Mouse (Mus musculus) urinary bladder, adult 2 months (tissue): ENCODE data around the gene Vopp1. TPM values are rescaled to one million over a fixed set of nuclear protein-coding genes. Genes with fewer than 3 reads are reported as not detected.

Source experiments
- DNase-seq: peaks from one replicate; pipeline ENCODE4 v3.0.0; 2022; ENCODE audit warnings: low spot score
- polyA plus RNA-seq: library from polyadenylated mRNA; depleted of rRNA; stranded (reverse); fragments of >200 nt; gene quantifications from 2 replicates; pipeline ENCODE4 v1.2.3, GENCODE M21; 2012; rRNA removed

The Vopp1 gene
- polyA plus RNA-seq, 1 experiment, result 25.2 TPM

DNA sequence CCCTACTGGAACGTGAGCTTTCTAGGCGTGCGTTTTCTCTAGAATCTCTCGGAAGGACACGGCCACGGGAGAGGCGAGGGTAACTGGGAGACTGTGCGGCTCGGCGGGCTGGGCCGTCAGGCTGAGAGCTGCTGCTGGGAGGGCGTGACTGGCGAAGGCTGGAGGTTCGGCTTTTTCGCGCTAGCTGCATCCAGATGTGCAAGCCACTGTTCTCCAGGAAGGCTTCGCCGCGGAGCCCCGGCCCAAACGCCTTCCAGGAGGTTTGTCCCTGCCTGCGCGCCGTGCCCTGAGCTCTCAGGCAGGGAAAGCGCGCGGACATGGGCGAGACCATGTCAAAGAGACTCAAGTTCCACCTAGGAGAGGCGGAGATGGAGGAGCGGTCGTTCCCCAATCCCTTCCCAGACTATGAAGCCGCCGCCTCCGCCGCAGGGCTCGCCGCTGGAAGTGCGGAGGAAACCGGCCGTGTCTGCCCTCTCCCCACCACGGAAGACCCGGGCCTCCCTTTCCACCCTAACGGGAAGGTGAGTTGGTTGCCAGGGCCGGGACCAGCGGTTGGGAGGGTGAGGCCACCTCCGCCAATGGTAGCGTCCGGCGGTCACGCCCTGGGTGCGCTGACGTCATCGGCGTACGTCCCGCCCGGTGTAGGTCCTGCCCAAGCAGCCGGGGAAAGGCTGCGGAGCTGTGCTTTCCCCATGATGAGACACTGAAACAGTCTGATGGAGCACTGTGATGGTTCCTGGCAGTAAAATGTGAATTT, 122.0 kb downstream of the Vopp1 start:
- peak; percentile 95 for DNase-seq

GRCm38 (mm10) chr6:57702376-57702742, 122.6 kb downstream of the Vopp1 start, which contains the start of gene Lancl2:
TSS of gene Lancl2 (plus strand) at chr6:57702540.
- no peak for DNase-seq

GRCm38 (mm10) chr6:57701686-57702085, 123.3 kb downstream of the Vopp1 start:
- DNase-seq, result no peak

DNA sequence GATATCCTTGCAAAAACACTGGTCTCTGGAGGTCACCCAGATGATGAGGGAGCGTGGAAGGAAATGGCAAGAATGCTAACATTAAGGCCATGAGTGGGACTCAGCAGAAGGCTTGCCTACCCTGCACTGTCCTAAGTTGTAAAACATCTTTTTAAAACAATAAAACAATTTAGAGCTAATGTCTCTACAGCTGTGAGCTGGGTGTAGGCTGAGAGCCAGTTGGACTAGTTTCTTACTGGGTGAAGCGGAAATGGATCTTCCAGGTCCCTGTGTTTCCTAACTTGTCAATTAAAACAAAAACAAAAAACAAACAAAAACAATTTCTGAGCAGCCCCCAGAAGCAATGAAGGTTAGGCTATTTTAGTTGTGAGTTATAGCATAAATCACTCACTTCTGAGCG, 131.8 kb downstream of the Vopp1 start:
- DNase-seq, result no peak

DNA sequence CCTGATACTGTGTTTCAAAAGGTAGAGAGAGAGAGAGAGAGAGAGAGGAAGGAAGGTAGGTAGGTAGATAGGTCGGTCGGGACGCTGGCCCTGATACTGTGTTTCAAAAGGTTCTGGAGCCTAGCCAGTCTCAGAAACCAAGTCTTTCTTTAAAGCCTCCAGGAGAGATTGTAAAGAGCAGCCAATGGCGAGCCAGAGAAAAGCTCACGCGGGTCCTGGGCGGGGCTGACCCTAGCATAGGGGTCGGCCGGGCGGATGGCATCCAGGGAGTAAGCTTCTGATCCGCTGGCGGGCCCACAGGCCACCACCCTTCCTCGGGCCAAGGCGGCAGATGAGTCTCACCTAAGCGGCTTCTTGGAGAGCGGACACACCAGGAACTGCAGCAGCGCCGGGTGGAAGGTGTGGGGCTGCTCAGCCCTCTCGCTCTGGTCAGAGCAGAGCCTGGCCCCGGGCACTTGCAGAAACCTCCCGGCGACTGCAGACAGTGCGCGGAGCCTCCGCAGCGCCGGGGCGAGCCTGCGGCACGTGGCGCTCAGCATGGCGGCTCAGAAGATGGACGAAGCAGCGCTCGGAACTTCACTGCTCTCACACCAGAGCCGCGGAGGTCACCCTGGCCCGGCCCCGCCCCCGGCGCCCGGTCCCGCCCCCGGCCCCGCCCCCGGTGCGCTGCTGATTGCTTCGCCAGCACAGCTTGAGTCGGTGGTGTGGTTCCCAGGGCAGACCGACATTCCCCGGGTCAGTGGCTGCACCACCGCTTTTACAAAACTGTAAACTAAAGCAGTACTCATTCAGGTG, 133.3 kb downstream of the Vopp1 start, which contains the start of gene Pyurf:
Pyurf (minus strand) TSS at position 612 of the 795 bp plus-strand sequence.
- DNase-seq, result peak; percentile 70

DNA sequence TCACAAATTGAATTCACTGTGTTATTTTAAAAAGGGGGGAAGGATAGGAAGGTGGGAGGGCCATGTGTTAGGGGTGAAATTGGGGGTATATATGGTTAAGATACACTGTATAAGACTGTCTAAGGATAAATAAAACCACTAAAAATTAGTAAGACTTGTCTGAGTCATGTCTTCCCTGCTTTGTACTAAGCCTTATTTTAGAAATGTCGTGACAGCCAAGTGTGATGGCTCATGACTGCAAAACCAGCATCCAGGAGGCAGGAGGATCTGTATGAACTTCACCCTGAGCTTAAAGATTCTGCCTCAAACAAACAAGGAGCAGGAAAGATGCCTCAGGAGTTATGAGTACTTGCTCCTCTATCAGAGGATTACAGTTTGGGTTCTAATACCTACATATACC, 140.8 kb downstream of the Vopp1 start:
- no peak for DNase-seq

Other genes with a start within 250 kb of the Vopp1 start
- 5.7 and 6.4 TPM in 2 replicates for gene Herc6, start 244.2 kb downstream of the Vopp1 start, polyA plus RNA-seq
- 21.0 and 22.2 TPM in 2 replicates for gene Pyurf, start 133.1 kb downstream of the Vopp1 start, polyA plus RNA-seq
- gene Lancl2, start 122.6 kb downstream of the Vopp1 start, polyA plus RNA-seq, result 8.7 and 9.9 TPM in 2 replicates
- not detected in 2 replicates for gene Vmn1r21, start 25.2 kb upstream of the Vopp1 start, polyA plus RNA-seq
- gene Vmn1r22, start 82.9 kb upstream of the Vopp1 start, polyA plus RNA-seq, result not detected in 2 replicates
- not detected in 2 replicates for gene Vmn1r23, start 101.7 kb upstream of the Vopp1 start, polyA plus RNA-seq
- not detected in 2 replicates for gene Vmn1r24, start 136.3 kb upstream of the Vopp1 start, polyA plus RNA-seq
- gene Vmn1r25, start 155.7 kb upstream of the Vopp1 start, polyA plus RNA-seq, result not detected in 2 replicates
- gene Vmn1r26, start 190.0 kb upstream of the Vopp1 start, polyA plus RNA-seq, result not detected in 2 replicates